Mouse (Mus musculus) adrenal gland, adult 2 months (tissue): ENCODE measurements around the gene Fbxo8. TPM values are rescaled to one million over a fixed set of nuclear protein-coding genes. Genes with fewer than 3 reads are reported as not detected.

Experiments used
- DNase-seq: peaks from one replicate; pipeline ENCODE4 v3.0.0; 2021
- long read RNA-seq: library from polyadenylated mRNA; stranded (forward); transcript quantifications from one replicate; pipeline ENCODE4 v2.0.0, GENCODE M21; 2021
- polyA plus RNA-seq: library from polyadenylated mRNA; depleted of rRNA; stranded (reverse); fragments of >200 nt; gene quantifications from 2 replicates; pipeline ENCODE4 v1.2.3, GENCODE M21; 2012; rRNA removed
- total RNA-seq, 2 experiments: library from RNA; stranded (reverse); gene quantifications; 2 replicates each; pipeline ENCODE4 v1.2.3; 2021

Gene Fbxo8
- total RNA-seq (10 to 100 TPM; 45.0 to 53.1 TPM), polyA plus RNA-seq (144 and 149 TPM in 2 replicates)
- long read RNA-seq, transcript Fbxo8-201 (6 exons, 3,571 nt) = major isoform, 21 of 26 reads
- long read RNA-seq, partial matches to known transcripts = 0 of 26 reads
- long read RNA-seq, other reads (novel, unspliced or antisense) = 5 of 26 reads

- DNase-seq = peak; percentile 88
Measured at GRCm38 (mm10) chr8:56550558-56551360, at the start of gene Fbxo8, which contains the start of gene Cep44. Gene Fbxo8 (plus strand): TSS chr8:56551090. Gene Cep44 (minus strand): TSS chr8:56551047.

GRCm38 (mm10) chr8:56501911-56502310 lies 49.0 kb upstream of the Fbxo8 start:
- DNase-seq = no peak

GRCm38 (mm10) chr8:56508318-56508951 lies 42.5 kb upstream of the Fbxo8 start:
- no peak for DNase-seq

GRCm38 (mm10) chr8:56508952-56509479 lies 41.9 kb upstream of the Fbxo8 start:
- DNase-seq = no peak

GRCm38 (mm10) chr8:56518848-56519247 lies 32.0 kb upstream of the Fbxo8 start:
- DNase-seq = no peak

- DNase-seq = no peak
Measured at GRCm38 (mm10) chr8:56520249-56520648, 30.6 kb upstream of the Fbxo8 start.

GRCm38 (mm10) chr8:56521051-56521450 lies 29.8 kb upstream of the Fbxo8 start:
- no peak for DNase-seq

- DNase-seq = no peak
Measured at GRCm38 (mm10) chr8:56528869-56529268, 22.0 kb upstream of the Fbxo8 start.

- peak; percentile 56 for DNase-seq
Measured at GRCm38 (mm10) chr8:56530359-56530758, 20.5 kb upstream of the Fbxo8 start.

GRCm38 (mm10) chr8:56540706-56541105 lies 10.2 kb upstream of the Fbxo8 start:
- peak; percentile 79 for DNase-seq

- no peak for DNase-seq
Measured at GRCm38 (mm10) chr8:56547866-56548265, 3.0 kb upstream of the Fbxo8 start.

GRCm38 (mm10) chr8:56551361-56551852 lies 517 bp downstream of the Fbxo8 start:
- DNase-seq = peak; percentile 93

- DNase-seq = peak; percentile 10
Measured at GRCm38 (mm10) chr8:56552045-56552444, 1.2 kb downstream of the Fbxo8 start.

- DNase-seq = no peak
Measured at GRCm38 (mm10) chr8:56552551-56553103, 1.7 kb downstream of the Fbxo8 start.

- peak; percentile 80 for DNase-seq
Measured at GRCm38 (mm10) chr8:56564399-56565047, 13.6 kb downstream of the Fbxo8 start.

- DNase-seq = no peak
Measured at GRCm38 (mm10) chr8:56566856-56567255, 16.0 kb downstream of the Fbxo8 start.

- DNase-seq = no peak
Measured at GRCm38 (mm10) chr8:56580918-56581317, 30.0 kb downstream of the Fbxo8 start.

GRCm38 (mm10) chr8:56582841-56583240 lies 32.0 kb downstream of the Fbxo8 start:
- DNase-seq = peak; percentile 28

- DNase-seq = no peak
Measured at GRCm38 (mm10) chr8:56589004-56589403, 38.1 kb downstream of the Fbxo8 start.

GRCm38 (mm10) chr8:56591084-56591483 lies 40.2 kb downstream of the Fbxo8 start:
- DNase-seq = no peak

GRCm38 (mm10) chr8:56591502-56591901 lies 40.6 kb downstream of the Fbxo8 start:
- DNase-seq = no peak

GRCm38 (mm10) chr8:56606481-56606880 lies 55.6 kb downstream of the Fbxo8 start:
- no peak for DNase-seq
